8 mouse cellular contexts compared by ENCODE assay signal in genomic region chr17:62883476-62884128, GRCm38 (mm10). TPM values are rescaled to one million over a fixed set of nuclear protein-coding genes. Genes with fewer than 3 reads are reported as not detected.
DNase-seq lines count a peak whose midpoint lies in the region; ATAC-seq and TF ChIP-seq lines count a peak whose summit lies in the region.

No protein-coding gene starts in this region.

- peak overlapping the region; percentile 95 for H3K4me2 ChIP-seq in heart, embryonic 12.5 days
- H3K4me2 ChIP-seq in kidney, postnatal 0 days (ENCODE audit: low read length), result peak overlapping the region; percentile 98
- peak overlapping the region; percentile 96 for H3K4me2 ChIP-seq in liver, postnatal 0 days (ENCODE audit: low read depth, low read length)

- peak overlapping the region; percentile 54 for H3K27ac ChIP-seq in heart, embryonic 12.5 days (ENCODE audit: poor library complexity, severe bottlenecking)
- H3K27ac ChIP-seq in kidney, postnatal 0 days, result peak overlapping the region; percentile 44
- H3K27ac ChIP-seq in liver, postnatal 0 days (ENCODE audit: low read depth), result no peak overlapping the region

- H3K9ac ChIP-seq in heart, embryonic 12.5 days, result peak overlapping the region; percentile 69
- H3K9ac ChIP-seq in kidney, postnatal 0 days (ENCODE audit: low read depth, low read length), result peak overlapping the region; percentile 45
- no peak overlapping the region for H3K9ac ChIP-seq in liver, postnatal 0 days (replicated peaks)

- TF ChIP-seq EP300 in liver, postnatal 0 days (IDR thresholded peaks at IDR 0.05; ENCODE audit: low read depth), result no peak

- TF ChIP-seq CTCF in kidney, postnatal 0 days (IDR thresholded peaks at IDR 0.05; ENCODE audit: low read depth), result no peak
- no peak for TF ChIP-seq CTCF in liver, postnatal 0 days (IDR thresholded peaks at IDR 0.05; ENCODE audit: low read depth)

- H3K9me3 ChIP-seq in heart, embryonic 12.5 days (replicated peaks), result no peaks in the 10 kb centered on the region
- H3K9me3 ChIP-seq in kidney, postnatal 0 days (replicated peaks; ENCODE audit: low read length), result no peaks in the 10 kb centered on the region
- no peaks in the 10 kb centered on the region for H3K9me3 ChIP-seq in liver, postnatal 0 days (ENCODE audit: low read length)

- no peak for ATAC-seq in heart, embryonic 12.5 days (ENCODE audit: insufficient number of reproducible peaks, low FRiP score)
- no peak; the same call in 1 of the 2 replicates for ATAC-seq in kidney, postnatal 0 days (replicated peaks; ENCODE audit: low FRiP score, low read depth)
- ATAC-seq in liver, postnatal 0 days, result no peak
- ATAC-seq in activated CD4-positive, CD25-positive, alpha-beta regulatory T cell, adult 4 months, result no peak

- H3K36me3 ChIP-seq in heart, embryonic 12.5 days, result no peaks in the 10 kb centered on the region
- H3K36me3 ChIP-seq in kidney, postnatal 0 days (ENCODE audit: insufficient read depth, low read length), result no peaks in the 10 kb centered on the region
- H3K36me3 ChIP-seq in liver, postnatal 0 days (replicated peaks; ENCODE audit: insufficient read depth, low read length), result no peaks in the 10 kb centered on the region

- under 1% methylated on average over 34 of the region's 34 CpGs for WGBS in heart, embryonic 12.5 days
- WGBS in kidney, postnatal 0 days, result under 1% methylated on average over 34 of the region's 34 CpGs
- 1% methylated on average over 34 of the region's 34 CpGs for WGBS in liver, postnatal 0 days (ENCODE audit: insufficient replicate concordance)

- no peaks in the 10 kb centered on the region; the same call in 1 of the 2 replicates for H3K4me1 ChIP-seq in heart, embryonic 12.5 days (replicated peaks)
- H3K4me1 ChIP-seq in kidney, postnatal 0 days (replicated peaks; ENCODE audit: insufficient read depth, low read length), result no peaks in the 10 kb centered on the region; the same call in 1 of the 2 replicates
- no peaks in the 10 kb centered on the region for H3K4me1 ChIP-seq in liver, postnatal 0 days (ENCODE audit: insufficient read depth)

- peak; percentile 6 to 15 for DNase-seq in spleen, postnatal 10 days (ENCODE audit: low spot score in 2 of 2)
- no peak for DNase-seq in spleen, postnatal 14 days (ENCODE audit: low spot score in 2 of 2)
- DNase-seq in embryo, embryonic 11 days, result peak; percentile 70
- peak; percentile 55 for DNase-seq in kidney, postnatal 0 days (ENCODE audit: low spot score)
- DNase-seq in liver, postnatal 0 days, result no peak
- DNase-seq in right cerebral cortex, adult 2 months (ENCODE audit: low spot score in 2 of 2), result peak; percentile 35 to 53

- no peaks in the 10 kb centered on the region for H3K27me3 ChIP-seq in heart, embryonic 12.5 days (replicated peaks)
- no peaks in the 10 kb centered on the region for H3K27me3 ChIP-seq in kidney, postnatal 0 days (ENCODE audit: insufficient read depth, low read length)
- peaks cover 58% of the 10 kb centered on the region for H3K27me3 ChIP-seq in liver, postnatal 0 days (ENCODE audit: insufficient read depth, low read length)

- H3K4me3 ChIP-seq in heart, embryonic 12.5 days, result peak overlapping the region; percentile 76
- H3K4me3 ChIP-seq in kidney, postnatal 0 days (replicated peaks; ENCODE audit: low read depth, low read length), result peak overlapping the region; percentile 77
- peak overlapping the region; percentile 62 for H3K4me3 ChIP-seq in liver, postnatal 0 days (ENCODE audit: low read depth, low read length)

RNA-seq across cellular contexts. Expression of gene Efna5, which starts 2.5 kb away (rescaled TPM):
- polyA plus RNA-seq in heart, embryonic 12.5 days (2016; fragmentation: Nextera tagmentation; extraction: Ambion mirVana), result 24.5 and 25.2 TPM in 2 replicates
- polyA plus RNA-seq in kidney, postnatal 0 days (2015; fragmentation: Nextera tagmentation; extraction: Ambion mirVana), result 17.3 and 19.4 TPM in 2 replicates
- polyA plus RNA-seq in liver, postnatal 0 days (2015; fragmentation: Nextera tagmentation; extraction: Ambion mirVana), result 2.9 and 3.0 TPM in 2 replicates
- polyA plus RNA-seq in activated CD4-positive, CD25-positive, alpha-beta regulatory T cell, adult 4 months (2017; shearing (Covaris generic)), result under 1 TPM in 1 of 2 experiments, not detected in 1; 0.19 TPM

Comparison
In these comparisons a context has a peak if more than half of its experiments do, and no peak if none do; other contexts are left out.
1. DNase-seq: peak in spleen, postnatal 10 days (2 of 2), embryo, embryonic 11 days (single experiment), kidney, postnatal 0 days (single experiment) and right cerebral cortex, adult 2 months (2 of 2); none in spleen, postnatal 14 days (0 of 2) and liver, postnatal 0 days (single experiment).
2. Peak in every context shown above with its lines, with median percentiles within 50 percentile points of each other: H3K4me2 ChIP-seq and H3K4me3 ChIP-seq.